Mouse (Mus musculus) intestine, embryonic 16.5 days (tissue): ENCODE measurements around the gene 5330417H12Rik. TPM values are rescaled to one million over a fixed set of nuclear protein-coding genes. Genes with fewer than 3 reads are reported as not detected.

Experiments used
- ATAC-seq: fragments of 200-750 bp; cut with Nextera tagmentation; 2 replicates; pipeline ENCODE4 v1.8.0; 2017; ENCODE audit warnings: moderate TSS enrichment, moderate library complexity
- H3K27ac ChIP-seq: fragments of 300-500 bp; sonication (generic); 2 replicates; pipeline ENCODE4 v1.5.1; 2014; ENCODE audit warnings: mild to moderate bottlenecking, low read length
- H3K27me3 ChIP-seq: fragments of 300-500 bp; sonication (generic); replicated peaks from 2 replicates; pipeline ENCODE4 v1.6.1; 2014; ENCODE audit warnings: low read length, control low read depth, mixed read lengths; ENCODE audit not compliant: control insufficient read depth, insufficient read depth
- H3K36me3 ChIP-seq: fragments of 300-500 bp; sonication (generic); 2 replicates; pipeline ENCODE4 v1.6.1; 2014; ENCODE audit warnings: low read length, control low read depth; ENCODE audit not compliant: control insufficient read depth, insufficient read depth
- H3K4me1 ChIP-seq: fragments of 300-500 bp; sonication (generic); 2 replicates; pipeline ENCODE4 v1.6.1; 2014; ENCODE audit warnings: low read length, control low read depth, mixed read lengths; ENCODE audit not compliant: control insufficient read depth, insufficient read depth
- H3K4me2 ChIP-seq: fragments of 300-500 bp; sonication (generic); 2 replicates; pipeline ENCODE4 v1.6.1; 2014; ENCODE audit warnings: low read depth, low read length, control low read depth
- H3K4me3 ChIP-seq: fragments of 300-500 bp; sonication (generic); 2 replicates; pipeline ENCODE4 v1.5.1; 2014; ENCODE audit warnings: mild to moderate bottlenecking, low read length
- H3K9ac ChIP-seq: fragments of 300-500 bp; sonication (generic); 2 replicates; pipeline ENCODE4 v1.6.1; 2014; ENCODE audit warnings: low read depth, low read length
- H3K9me3 ChIP-seq: fragments of 300-500 bp; sonication (generic); 2 replicates; pipeline ENCODE4 v1.6.1; 2016; ENCODE audit warnings: low read length, control low read depth; ENCODE audit not compliant: control insufficient read depth
- WGBS: fragments of 180-500 bp; shearing (Covaris S2); extraction: QIAGEN DNeasy Blood & Tissue Kit; methylation state at CpG from one replicate; pipeline ENCODE4 v1.1.7; 2014; 5-methylcytosine and 5-hydroxymethylcytosine counted together
- polyA plus RNA-seq: library from polyadenylated mRNA; unstranded; fragments of >200 nt; fragmentation: Nextera tagmentation; extraction: Ambion mirVana; gene quantifications from 2 replicates; pipeline ENCODE4 v1.2.1, GENCODE M21; 2015

5330417H12Rik gene
- polyA plus RNA-seq, 1 experiment from 2014 or later = not detected

GRCm38 (mm10) chr7:107594325-107594856, 30.6 kb downstream of the 5330417H12Rik start:
- Histone ChIP-seq H3K27me3 (no peaks in the 10 kb centered on the region), H3K4me1 (0 out of 2 replicates have a peak, but pooled peaks cover 6% of the 10 kb centered on the region), H3K9ac (peak overlapping the region; percentile 69), H3K4me3 (peak overlapping the region; percentile 65), H3K36me3 (no peaks in the 10 kb centered on the region), H3K27ac (peak overlapping the region; percentile 82), H3K9me3 (no peaks in the 10 kb centered on the region), H3K4me2 (peak overlapping the region; percentile 95)
- peak; percentile 86 for ATAC-seq
- 1% methylated on average over 16 of the region's 16 CpGs for WGBS

- Histone ChIP-seq H3K4me1 (0 out of 2 replicates have a peak, but pooled peaks cover 6% of the 10 kb centered on the region), H3K27me3 (no peaks in the 10 kb centered on the region), H3K9ac (peak overlapping the region; percentile 69; the same call in 1 of the 2 replicates), H3K27ac (peak overlapping the region; percentile 82), H3K4me2 (peak overlapping the region; percentile 95; the same call in 1 of the 2 replicates), H3K4me3 (peak overlapping the region; percentile 65), H3K36me3 (no peaks in the 10 kb centered on the region), H3K9me3 (no peaks in the 10 kb centered on the region)
- peak; percentile 4; the same call in 1 of the 2 replicates for ATAC-seq
- 35% methylated on average over 7 of the region's 7 CpGs for WGBS
These were observed 31.1 kb downstream of the 5330417H12Rik start for GRCm38 (mm10) chr7:107593904-107594303.

- Histone ChIP-seq H3K4me3 (no peak overlapping the region), H3K9ac (no peak overlapping the region), H3K36me3 (no peaks in the 10 kb centered on the region), H3K27ac (no peak overlapping the region), H3K9me3 (no peaks in the 10 kb centered on the region), H3K27me3 (no peaks in the 10 kb centered on the region), H3K4me1 (0 out of 2 replicates have a peak, but pooled peaks cover 6% of the 10 kb centered on the region), H3K4me2 (no peak overlapping the region)
- ATAC-seq = no peak
- 53% methylated on average over 2 of the region's 2 CpGs for WGBS
These were observed 32.3 kb downstream of the 5330417H12Rik start for GRCm38 (mm10) chr7:107592641-107593040.

GRCm38 (mm10) chr7:107574276-107574675, 50.7 kb downstream of the 5330417H12Rik start:
- Histone ChIP-seq H3K36me3 (peaks cover 5% of the 10 kb centered on the region; the same call in 1 of the 2 replicates), H3K27me3 (no peaks in the 10 kb centered on the region), H3K4me2 (no peak overlapping the region), H3K9ac (no peak overlapping the region), H3K9me3 (no peaks in the 10 kb centered on the region; the same call in 1 of the 2 replicates), H3K4me3 (no peak overlapping the region), H3K4me1 (no peaks in the 10 kb centered on the region), H3K27ac (no peak overlapping the region)
- ATAC-seq = no peak
- WGBS = 76% methylated on average over 3 of the region's 3 CpGs

Other genes with a start within 250 kb of the 5330417H12Rik start
- 9.6 and 11.1 TPM in 2 replicates for gene Olfml1, start 57.7 kb downstream of the 5330417H12Rik start, polyA plus RNA-seq
- gene Ppfibp2, start 30.0 kb downstream of the 5330417H12Rik start, polyA plus RNA-seq = 13.7 and 14.7 TPM in 2 replicates
- gene Cyb5r2, start 132.9 kb upstream of the 5330417H12Rik start, polyA plus RNA-seq = 0.11 and 0.12 TPM in 2 replicates
- gene Ovch2, start 176.0 kb upstream of the 5330417H12Rik start, polyA plus RNA-seq = not detected in 2 replicates
- not detected in 2 replicates for gene Olfr467, start 187.1 kb upstream of the 5330417H12Rik start, polyA plus RNA-seq
- gene Olfr469, start 200.4 kb upstream of the 5330417H12Rik start, polyA plus RNA-seq = not detected in 2 replicates
- gene Olfr470, start 222.3 kb upstream of the 5330417H12Rik start, polyA plus RNA-seq = not detected in 2 replicates